Comparison of ENCODE assay signal across 33 mouse cellular contexts in the genomic region with DNA sequence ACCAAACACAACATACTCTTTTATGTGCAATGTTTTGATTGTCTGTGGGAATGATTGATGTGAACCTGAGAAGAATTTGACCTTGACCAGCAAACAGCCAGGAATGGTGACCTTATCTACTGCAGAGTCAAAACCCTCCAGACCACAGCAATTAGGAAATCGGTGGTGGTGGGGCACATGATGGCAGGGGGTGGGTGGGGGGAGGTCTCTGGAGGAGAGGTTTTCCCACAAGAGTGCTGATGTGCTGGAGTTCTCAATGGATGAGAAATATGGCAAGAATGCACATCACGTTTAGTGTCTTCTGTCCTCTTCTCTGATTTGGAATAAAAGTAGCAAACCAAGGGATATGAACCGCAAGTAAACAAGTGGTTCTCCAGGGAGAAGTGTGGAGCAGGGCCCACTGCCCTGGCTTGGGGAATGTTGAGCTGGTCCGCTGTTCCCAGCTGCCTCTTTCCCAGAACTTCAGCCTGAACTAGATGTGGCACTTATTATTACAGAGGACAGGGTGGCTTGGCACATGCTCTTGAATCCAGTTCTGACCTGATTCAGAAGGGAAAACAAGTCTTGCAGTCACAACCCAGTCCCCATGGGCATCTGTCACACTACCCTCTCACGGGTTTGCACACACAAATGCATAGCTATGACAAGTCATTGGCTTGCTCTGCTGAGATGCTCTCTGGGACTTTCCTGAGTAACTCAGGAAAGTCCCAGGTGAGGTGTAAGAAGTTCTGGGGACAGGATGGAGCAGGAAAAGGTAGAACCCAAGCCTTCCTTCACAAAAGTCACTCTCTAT.
DNase-seq lines count a peak whose midpoint lies in the region; ATAC-seq lines count a peak whose summit lies in the region.
"Had no signal": no experiment of that assay in that cellular context is flagged by ENCODE, and none has a peak within 500 bp of the region (broad histone marks: within the 10 kb centered on the region; RNA-seq: fewer than 3 reads in every experiment).

No protein-coding gene starts in this region.

- no peaks in the 10 kb centered on the region for H3K9me3 ChIP-seq in embryonic facial prominence, embryonic 14.5 days (ENCODE audit: control insufficient read depth, low read length)
- H3K9me3 ChIP-seq in embryonic facial prominence, embryonic 10.5 days: no peaks in the 10 kb centered on the region
- H3K9me3 ChIP-seq: embryonic facial prominence, embryonic 15.5 days; forebrain, embryonic 13.5 days; hindbrain, embryonic 13.5 days; limb, embryonic 10.5 days; limb, embryonic 15.5 days; liver, embryonic 13.5 days; midbrain, embryonic 10.5 days; midbrain, embryonic 15.5 days; neural tube, embryonic 15.5 days had no signal

- peak; percentile 20 for DNase-seq in embryonic facial prominence, embryonic 14.5 days (ENCODE audit: low spot score)
- no peak for DNase-seq in embryonic facial prominence, embryonic 10.5 days (ENCODE audit: low spot score)
- DNase-seq in CD4-positive, CD25-positive, alpha-beta regulatory T cell, adult 2 months (ENCODE audit: low read depth, low spot score): peak; percentile 2
- peak; percentile 71 for DNase-seq in adipocyte (ENCODE audit: low spot score)
- peak; percentile 12 for DNase-seq in skeletal muscle tissue, adult 2 months (ENCODE audit: low read depth, low spot score)
- DNase-seq in lung, postnatal 25 days (ENCODE audit: low spot score): no peak
- DNase-seq in cerebellum, adult 9-11 months: no peak
- DNase-seq: adrenal gland, postnatal 14 days; cerebellum, adult 11 months; cerebellum, adult 9-10 months; gastrocnemius, postnatal 25 days; heart, postnatal 4 days; kidney, adult 9 months; kidney, postnatal 10 days; layer of hippocampus, postnatal 36 days; liver, embryonic 13.5 days; lung, adult 18-20 months; lung, postnatal 10 days; retina, postnatal 1 day; right cerebral cortex, postnatal 14 days; thymus, adult 18-20 months; thymus, postnatal 25 days had no signal

- no peak overlapping the region for H3K4me2 ChIP-seq in embryonic facial prominence, embryonic 14.5 days (ENCODE audit: low read depth, low read length)
- H3K4me2 ChIP-seq: embryonic facial prominence, embryonic 15.5 days; forebrain, embryonic 13.5 days; hindbrain, embryonic 13.5 days; limb, embryonic 15.5 days; liver, embryonic 13.5 days; midbrain, embryonic 15.5 days; neural tube, embryonic 15.5 days had no signal

- WGBS in embryonic facial prominence, embryonic 14.5 days: 51% methylated on average over 5 of the region's 5 CpGs
- 62% methylated on average over 5 of the region's 5 CpGs for WGBS in embryonic facial prominence, embryonic 10.5 days

- H3K27ac ChIP-seq in embryonic facial prominence, embryonic 14.5 days (replicated peaks; ENCODE audit: low read depth, low read length): no peak overlapping the region
- no peak overlapping the region for H3K27ac ChIP-seq in embryonic facial prominence, embryonic 10.5 days (replicated peaks)
- H3K27ac ChIP-seq: embryonic facial prominence, embryonic 15.5 days; forebrain, embryonic 13.5 days; hindbrain, embryonic 13.5 days; limb, embryonic 10.5 days; limb, embryonic 15.5 days; liver, embryonic 13.5 days; midbrain, embryonic 10.5 days; midbrain, embryonic 15.5 days; neural tube, embryonic 15.5 days; stomach, postnatal 0 days had no signal

- H3K4me1 ChIP-seq in embryonic facial prominence, embryonic 14.5 days (ENCODE audit: control insufficient read depth, insufficient read depth, low read length): peaks cover 11% of the 10 kb centered on the region; the same call in 1 of the 2 replicates
- H3K4me1 ChIP-seq in embryonic facial prominence, embryonic 10.5 days: peaks cover 27% of the 10 kb centered on the region
- H3K4me1 ChIP-seq: forebrain, embryonic 13.5 days; hindbrain, embryonic 13.5 days; liver, embryonic 13.5 days; midbrain, embryonic 10.5 days; midbrain, embryonic 15.5 days; neural tube, embryonic 15.5 days had no signal

- ATAC-seq in embryonic facial prominence, embryonic 14.5 days (ENCODE audit: low read depth): no peak
- ATAC-seq: forebrain, embryonic 13.5 days; intestine, postnatal 0 days; midbrain, embryonic 15.5 days; Patski had no signal

- H3K4me3 ChIP-seq in embryonic facial prominence, embryonic 14.5 days (ENCODE audit: low read depth, low read length): no peak overlapping the region
- H3K4me3 ChIP-seq in embryonic facial prominence, embryonic 10.5 days: no peak overlapping the region
- H3K4me3 ChIP-seq: embryonic facial prominence, embryonic 15.5 days; forebrain, embryonic 13.5 days; hindbrain, embryonic 13.5 days; limb, embryonic 10.5 days; limb, embryonic 15.5 days; liver, embryonic 13.5 days; midbrain, embryonic 10.5 days; midbrain, embryonic 15.5 days; neural tube, embryonic 15.5 days had no signal

- H3K36me3 ChIP-seq in embryonic facial prominence, embryonic 14.5 days (ENCODE audit: control insufficient read depth, insufficient read depth, low read length): no peaks in the 10 kb centered on the region
- H3K36me3 ChIP-seq in embryonic facial prominence, embryonic 10.5 days (replicated peaks): no peaks in the 10 kb centered on the region
- H3K36me3 ChIP-seq: embryonic facial prominence, embryonic 15.5 days; hindbrain, embryonic 13.5 days; limb, embryonic 10.5 days; limb, embryonic 15.5 days; liver, embryonic 13.5 days; midbrain, embryonic 10.5 days; midbrain, embryonic 15.5 days; neural tube, embryonic 15.5 days had no signal

- H3K9ac ChIP-seq in embryonic facial prominence, embryonic 14.5 days (ENCODE audit: low read depth, low read length): no peak overlapping the region
- H3K9ac ChIP-seq: embryonic facial prominence, embryonic 15.5 days; forebrain, embryonic 13.5 days; hindbrain, embryonic 13.5 days; limb, embryonic 15.5 days; liver, embryonic 13.5 days; midbrain, embryonic 15.5 days; neural tube, embryonic 15.5 days had no signal

- H3K27me3 ChIP-seq in embryonic facial prominence, embryonic 14.5 days (replicated peaks; ENCODE audit: control insufficient read depth, insufficient read depth, low read length): no peaks in the 10 kb centered on the region
- peaks cover 4% of the 10 kb centered on the region; the same call in 1 of the 2 replicates for H3K27me3 ChIP-seq in embryonic facial prominence, embryonic 10.5 days (replicated peaks; ENCODE audit: low read depth, poor library complexity, severe bottlenecking)
- H3K27me3 ChIP-seq: embryonic facial prominence, embryonic 15.5 days; forebrain, embryonic 13.5 days; hindbrain, embryonic 13.5 days; limb, embryonic 15.5 days; liver, embryonic 13.5 days; midbrain, embryonic 15.5 days; neural tube, embryonic 15.5 days; Patski had no signal

Comparison
In these comparisons a context has a peak if more than half of its experiments do, and no peak if none do; other contexts are left out.
1. DNase-seq: peak in embryonic facial prominence, embryonic 14.5 days (single experiment), CD4-positive, CD25-positive, alpha-beta regulatory T cell, adult 2 months (single experiment), adipocyte (single experiment) and skeletal muscle tissue, adult 2 months (single experiment); none in embryonic facial prominence, embryonic 10.5 days (single experiment), lung, postnatal 25 days (single experiment) and cerebellum, adult 9-11 months (single experiment).